Mouse (Mus musculus): ENCODE data around the gene Rab4a. TPM values are rescaled to one million over a fixed set of nuclear protein-coding genes. Genes with fewer than 3 reads are reported as not detected.

The Rab4a gene
- polyA plus RNA-seq, 1 experiment from 2014 or later = 76.3 TPM

Other genes with a start within 250 kb of the Rab4a start
- 11.3 and 11.8 TPM in 2 replicates for gene Rhou, start 152.1 kb upstream of the Rab4a start, polyA plus RNA-seq (2015; fragmentation: Nextera tagmentation; extraction: Ambion mirVana)
- 5.4 and 6.0 TPM in 2 replicates for gene Ccsap, start 54.2 kb downstream of the Rab4a start, polyA plus RNA-seq (2015; fragmentation: Nextera tagmentation; extraction: Ambion mirVana)
- 6.6 TPM in 2 replicates for gene Acta1, start 88.8 kb downstream of the Rab4a start, polyA plus RNA-seq (2015; fragmentation: Nextera tagmentation; extraction: Ambion mirVana)
- 22.8 and 22.9 TPM in 2 replicates for gene Nup133, start 143.3 kb downstream of the Rab4a start, polyA plus RNA-seq (2015; fragmentation: Nextera tagmentation; extraction: Ambion mirVana)
- gene Abcb10, start 177.1 kb downstream of the Rab4a start, polyA plus RNA-seq (2015; fragmentation: Nextera tagmentation; extraction: Ambion mirVana) = 15.6 and 16.8 TPM in 2 replicates
- 24.6 and 25.9 TPM in 2 replicates for gene Taf5l, start 215.4 kb downstream of the Rab4a start, polyA plus RNA-seq (2015; fragmentation: Nextera tagmentation; extraction: Ambion mirVana)
- 3.5 and 4.1 TPM in 2 replicates for gene Urb2, start 215.5 kb downstream of the Rab4a start, polyA plus RNA-seq (2015; fragmentation: Nextera tagmentation; extraction: Ambion mirVana)